Mouse (Mus musculus): ENCODE results near the gene Paqr3.

DNA sequence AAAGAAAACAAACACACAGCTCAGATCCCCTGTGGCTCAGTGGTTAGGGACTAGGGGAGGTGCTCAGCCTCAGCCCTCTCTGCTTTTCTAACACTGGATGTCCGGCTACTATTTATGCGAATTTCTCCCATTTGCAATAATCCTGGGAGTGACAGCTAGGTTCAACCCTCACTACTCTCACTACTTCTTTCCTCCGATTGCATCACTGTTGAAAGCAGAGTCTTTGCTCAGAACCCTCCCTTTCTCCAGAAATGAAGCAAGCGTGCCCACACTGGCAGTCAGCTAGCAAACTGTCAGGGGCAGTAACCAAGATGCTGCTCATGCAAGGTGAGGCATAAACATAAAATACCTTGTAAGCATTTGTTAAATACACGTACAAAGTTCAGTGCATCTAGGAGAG is 3.1 kb downstream of the Paqr3 start:
- TF ChIP-seq EP300 (optimal IDR thresholded peaks at IDR 0.05) (no peak), CTCF (IDR thresholded peaks at IDR 0.05; ENCODE audit: low read depth) (no peak)

All from stomach, postnatal 0 days (tissue).